Mouse (Mus musculus): ENCODE data around the gene Zfp970.
"Not testable (repeated sequence)": the region's sequence is repeated elsewhere in the genome, so short reads cannot be mapped to it uniquely, and the experiment has no call there.

DNA sequence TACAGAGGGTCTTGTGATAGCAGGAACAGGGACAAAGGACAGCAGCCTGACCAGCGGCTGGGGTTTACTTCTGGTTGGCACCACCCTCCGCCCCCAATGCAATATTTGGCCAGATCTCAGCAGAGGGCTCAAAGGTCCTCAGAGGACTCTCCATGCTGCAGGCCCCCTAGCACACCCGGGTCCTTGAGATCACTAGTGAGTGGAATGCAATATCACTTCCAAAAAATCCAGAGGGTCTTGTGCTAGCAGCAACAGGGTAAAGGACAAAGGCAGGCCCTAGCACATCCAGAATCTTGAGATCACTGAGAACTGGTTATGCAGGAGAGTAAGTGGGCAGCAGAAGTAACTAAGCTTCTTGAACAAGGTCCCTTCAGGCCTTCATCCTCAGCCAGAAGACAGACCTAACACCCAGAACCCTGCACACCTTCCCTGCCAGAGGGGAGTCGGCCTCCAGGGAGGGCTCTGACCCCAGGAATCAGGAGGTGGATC lies 49.5 kb downstream of the Zfp970 start:
- not testable (repeated sequence) for TF ChIP-seq GATA1, TAL1 (IDR thresholded peaks at IDR 0.05; ENCODE audit: low read length)
